Mouse (Mus musculus): ENCODE results near the gene Cox18. TPM values are rescaled to one million over a fixed set of nuclear protein-coding genes. Genes with fewer than 3 reads are reported as not detected.

Gene Cox18
- polyA plus RNA-seq, 1 experiment: 31.1 TPM

DNA sequence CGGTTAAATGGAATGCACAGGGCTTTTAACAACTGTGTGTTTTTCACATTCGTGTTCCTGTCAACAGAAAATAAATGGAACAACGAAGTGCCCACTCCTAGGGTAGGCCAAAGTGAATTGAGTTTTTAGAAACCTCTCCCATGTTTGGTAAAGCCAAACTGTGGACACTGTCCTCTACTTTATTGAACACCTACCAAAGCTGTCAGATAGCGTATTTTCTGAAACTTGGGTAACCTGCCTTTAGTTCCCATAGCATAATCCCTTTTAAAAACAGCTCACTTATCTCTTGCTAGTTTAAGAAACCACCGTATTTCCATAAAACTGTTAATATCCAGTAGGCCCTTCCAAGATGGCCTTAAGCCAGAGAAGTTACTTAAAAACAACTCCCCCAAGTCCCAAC is 929 bp upstream of the Cox18 start:
- Histone ChIP-seq H3K79me3 (ENCODE audit: low read depth) (peaks cover 10% of the 10 kb centered on the region), H3K79me2 (ENCODE audit: control insufficient read depth, insufficient read depth) (peaks cover 31% of the 10 kb centered on the region), H3ac (ENCODE audit: control insufficient read depth, insufficient read length, low read depth) (no peak overlapping the region), H3K36me3 (ENCODE audit: control insufficient read depth, insufficient read depth) (peaks cover 43% of the 10 kb centered on the region), H3K4me3 (ENCODE audit: insufficient read depth, poor library complexity, severe bottlenecking) (no peak overlapping the region), H3K27me3 (ENCODE audit: control insufficient read depth, insufficient read depth, insufficient read length) (no peaks in the 10 kb centered on the region)
- TF ChIP-seq CTCF (IDR thresholded peaks at IDR 0.05; ENCODE audit: control insufficient read depth, insufficient read depth, insufficient read length) (no peak), MAX (IDR thresholded peaks at IDR 0.05) (no peak), CEBPB (IDR thresholded peaks at IDR 0.05; ENCODE audit: low read depth) (no peak), MYOG (IDR thresholded peaks at IDR 0.05; ENCODE audit: control insufficient read depth, extremely low read depth, insufficient read length) (no peak), FOSL1 (IDR thresholded peaks at IDR 0.05; ENCODE audit: insufficient read depth, low read length, poor library complexity, severe bottlenecking) (no peak), MYOD1 (IDR thresholded peaks at IDR 0.05; ENCODE audit: control insufficient read depth, insufficient read length, low read depth) (no peak), USF1 (IDR thresholded peaks at IDR 0.05; ENCODE audit: low read depth) (no peak)

DNA sequence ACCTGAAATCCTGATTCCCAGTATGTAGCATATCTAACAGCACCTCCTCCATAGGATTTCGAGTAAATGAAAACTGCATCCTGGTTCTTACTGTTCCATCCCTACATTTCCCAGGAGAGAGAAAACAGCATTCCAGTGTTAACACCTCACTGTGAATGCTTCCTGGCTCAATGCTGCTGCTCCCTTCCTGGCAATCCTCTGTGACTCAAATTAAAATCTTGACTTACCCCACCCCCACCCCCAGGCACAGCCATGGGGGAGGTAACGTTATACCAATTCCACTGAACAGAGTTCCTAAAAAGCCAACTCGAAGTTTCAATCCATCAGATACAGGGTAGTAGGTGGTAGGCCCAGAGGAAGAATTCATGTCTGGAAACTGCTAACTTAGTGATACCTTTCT is 864 bp downstream of the Cox18 start:
- H3K36me3 ChIP-seq (ENCODE audit: control insufficient read depth, insufficient read depth): peaks cover 41% of the 10 kb centered on the region

DNA sequence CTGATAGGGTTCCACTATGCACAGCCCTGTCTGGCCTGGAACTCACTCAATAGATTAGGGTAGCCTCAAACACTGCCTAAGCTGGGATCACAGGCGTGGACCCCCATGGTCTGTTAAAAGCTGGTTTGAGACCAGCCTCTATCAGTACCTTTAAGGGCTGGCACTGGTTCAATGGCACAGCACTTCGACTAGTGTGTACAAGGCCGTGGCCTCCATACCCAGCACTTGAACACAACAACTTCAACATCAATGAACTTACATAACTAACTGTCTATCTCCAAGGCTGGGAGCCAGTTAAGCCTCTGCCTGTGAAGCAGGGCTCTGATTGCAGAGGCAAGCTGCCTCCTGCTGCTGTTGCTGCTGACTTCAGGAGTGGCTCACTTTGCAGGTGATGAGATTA is 6.0 kb downstream of the Cox18 start:
- Histone ChIP-seq H3K36me3 (ENCODE audit: control insufficient read depth, insufficient read depth) (peaks cover 38% of the 10 kb centered on the region), H3K27me3 (ENCODE audit: control insufficient read depth, insufficient read depth, insufficient read length) (no peaks in the 10 kb centered on the region), H3ac (ENCODE audit: control insufficient read depth, insufficient read length, low read depth) (no peak overlapping the region), H3K79me3 (ENCODE audit: low read depth) (peaks cover 6% of the 10 kb centered on the region), H3K4me3 (ENCODE audit: insufficient read depth, poor library complexity, severe bottlenecking) (no peak overlapping the region), H3K79me2 (ENCODE audit: control insufficient read depth, insufficient read depth) (peaks cover 22% of the 10 kb centered on the region)
- TF ChIP-seq CEBPB (IDR thresholded peaks at IDR 0.05; ENCODE audit: low read depth) (no peak), CTCF (IDR thresholded peaks at IDR 0.05; ENCODE audit: control insufficient read depth, insufficient read depth, insufficient read length) (no peak), USF1 (IDR thresholded peaks at IDR 0.05; ENCODE audit: low read depth) (no peak), MAX (IDR thresholded peaks at IDR 0.05) (no peak), FOSL1 (IDR thresholded peaks at IDR 0.05; ENCODE audit: insufficient read depth, low read length, poor library complexity, severe bottlenecking) (no peak), MYOG (IDR thresholded peaks at IDR 0.05; ENCODE audit: control insufficient read depth, extremely low read depth, insufficient read length) (no peak), MYOD1 (IDR thresholded peaks at IDR 0.05; ENCODE audit: control insufficient read depth, insufficient read length, low read depth) (no peak)

More for the DNA sequence above, 864 bp downstream of the Cox18 start:
- TF ChIP-seq CEBPB (IDR thresholded peaks at IDR 0.05; ENCODE audit: low read depth) (no peak), MYOG (IDR thresholded peaks at IDR 0.05; ENCODE audit: control insufficient read depth, extremely low read depth, insufficient read length) (no peak), USF1 (IDR thresholded peaks at IDR 0.05; ENCODE audit: low read depth) (no peak), MAX (IDR thresholded peaks at IDR 0.05) (no peak), CTCF (IDR thresholded peaks at IDR 0.05; ENCODE audit: control insufficient read depth, insufficient read depth, insufficient read length) (no peak), FOSL1 (IDR thresholded peaks at IDR 0.05; ENCODE audit: insufficient read depth, low read length, poor library complexity, severe bottlenecking) (no peak), MYOD1 (IDR thresholded peaks at IDR 0.05; ENCODE audit: control insufficient read depth, insufficient read length, low read depth) (no peak)
- Histone ChIP-seq H3K79me2 (ENCODE audit: control insufficient read depth, insufficient read depth) (peaks cover 31% of the 10 kb centered on the region), H3K27me3 (ENCODE audit: control insufficient read depth, insufficient read depth, insufficient read length) (no peaks in the 10 kb centered on the region), H3K4me3 (ENCODE audit: insufficient read depth, poor library complexity, severe bottlenecking) (peak overlapping the region; percentile 55), H3K79me3 (ENCODE audit: low read depth) (peaks cover 10% of the 10 kb centered on the region), H3ac (ENCODE audit: control insufficient read depth, insufficient read length, low read depth) (no peak overlapping the region)

DNA sequence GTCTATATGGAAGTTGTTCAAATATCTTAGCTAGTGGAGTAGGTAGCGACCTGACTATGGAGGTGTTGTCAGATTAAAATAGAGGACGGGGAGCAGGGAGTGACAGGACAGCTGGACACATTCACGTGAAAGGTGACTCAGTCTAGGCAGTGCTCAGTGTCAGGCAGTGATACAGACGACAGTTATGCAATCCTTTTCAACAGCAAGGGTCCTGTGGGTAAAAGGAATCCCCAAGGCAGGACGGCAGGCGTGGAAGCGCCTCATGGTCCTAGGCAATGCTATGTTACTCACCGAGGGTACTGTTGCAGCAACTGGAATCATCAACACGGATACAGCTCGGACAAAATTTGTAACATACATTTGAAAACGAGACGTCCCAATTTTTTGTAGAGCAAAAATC is 6.6 kb downstream of the Cox18 start:
- Histone ChIP-seq H3ac (ENCODE audit: control insufficient read depth, insufficient read length, low read depth) (no peak overlapping the region), H3K79me3 (ENCODE audit: low read depth) (peaks cover 1% of the 10 kb centered on the region), H3K36me3 (ENCODE audit: control insufficient read depth, insufficient read depth) (peaks cover 38% of the 10 kb centered on the region), H3K79me2 (ENCODE audit: control insufficient read depth, insufficient read depth) (peaks cover 16% of the 10 kb centered on the region), H3K27me3 (ENCODE audit: control insufficient read depth, insufficient read depth, insufficient read length) (no peaks in the 10 kb centered on the region), H3K4me3 (ENCODE audit: insufficient read depth, poor library complexity, severe bottlenecking) (no peak overlapping the region)
- TF ChIP-seq USF1 (IDR thresholded peaks at IDR 0.05; ENCODE audit: low read depth): no peak
- TF ChIP-seq MYOD1 (IDR thresholded peaks at IDR 0.05; ENCODE audit: control insufficient read depth, insufficient read length, low read depth): peak; percentile 8

DNA sequence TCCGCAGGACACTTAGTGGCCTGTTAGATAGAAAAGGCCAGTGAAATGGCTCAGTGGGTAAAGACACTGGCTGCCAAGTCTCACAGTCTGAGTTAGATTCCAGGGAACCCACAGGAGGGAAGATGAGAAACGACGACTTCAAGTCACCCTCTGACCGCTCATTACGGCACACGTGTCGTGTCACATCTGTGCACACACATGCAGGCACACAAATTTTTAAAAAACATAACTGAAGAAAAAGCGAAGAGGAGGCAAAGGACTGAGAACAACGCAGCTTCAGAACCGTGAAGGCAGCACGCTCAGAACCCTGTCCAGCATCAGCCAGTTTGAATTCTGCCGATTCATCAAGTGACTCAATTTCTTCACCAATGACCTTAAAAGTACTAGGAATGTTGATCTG is 10.4 kb downstream of the Cox18 start:
- H3K4me3 ChIP-seq (ENCODE audit: insufficient read depth, poor library complexity, severe bottlenecking): no peak overlapping the region
- no peaks in the 10 kb centered on the region for H3K79me3 ChIP-seq (ENCODE audit: low read depth)
- no peaks in the 10 kb centered on the region for H3K27me3 ChIP-seq (ENCODE audit: control insufficient read depth, insufficient read depth, insufficient read length)
- TF ChIP-seq MYOG (IDR thresholded peaks at IDR 0.05; ENCODE audit: control insufficient read depth, extremely low read depth, insufficient read length) (no peak), MYOD1 (IDR thresholded peaks at IDR 0.05; ENCODE audit: control insufficient read depth, insufficient read length, low read depth) (no peak), USF1 (IDR thresholded peaks at IDR 0.05; ENCODE audit: low read depth) (no peak), CEBPB (IDR thresholded peaks at IDR 0.05; ENCODE audit: low read depth) (no peak), CTCF (IDR thresholded peaks at IDR 0.05; ENCODE audit: control insufficient read depth, insufficient read depth, insufficient read length) (no peak), FOSL1 (IDR thresholded peaks at IDR 0.05; ENCODE audit: insufficient read depth, low read length, poor library complexity, severe bottlenecking) (no peak), MAX (IDR thresholded peaks at IDR 0.05) (no peak)
- no peak overlapping the region for H3ac ChIP-seq (ENCODE audit: control insufficient read depth, insufficient read length, low read depth)
- no peaks in the 10 kb centered on the region for H3K79me2 ChIP-seq (ENCODE audit: control insufficient read depth, insufficient read depth)
- H3K36me3 ChIP-seq (ENCODE audit: control insufficient read depth, insufficient read depth): peaks cover 16% of the 10 kb centered on the region

DNA sequence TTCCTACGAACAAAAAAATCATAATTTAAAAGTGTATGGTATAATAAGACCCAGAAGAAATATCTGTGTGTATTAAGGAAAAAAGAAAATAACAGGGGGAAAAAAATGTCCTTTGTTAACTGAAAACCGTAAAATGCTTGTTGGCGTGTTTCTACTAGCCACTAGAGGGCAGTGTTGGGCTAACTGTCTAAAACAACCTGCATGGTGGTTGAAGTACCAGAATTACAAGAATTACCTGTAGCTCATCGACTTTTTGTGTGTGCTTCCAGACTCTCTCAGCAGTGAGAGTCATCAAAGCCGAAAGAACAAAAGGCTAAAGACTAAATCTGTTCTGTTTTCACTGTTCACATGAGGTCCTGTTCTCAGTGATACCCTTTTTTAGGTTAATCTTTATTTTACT is 20.6 kb downstream of the Cox18 start:
- H3ac ChIP-seq (ENCODE audit: control insufficient read depth, insufficient read length, low read depth): no peak overlapping the region
- TF ChIP-seq MYOD1 (IDR thresholded peaks at IDR 0.05; ENCODE audit: control insufficient read depth, insufficient read length, low read depth) (no peak), CTCF (IDR thresholded peaks at IDR 0.05; ENCODE audit: control insufficient read depth, insufficient read depth, insufficient read length) (no peak), FOSL1 (IDR thresholded peaks at IDR 0.05; ENCODE audit: insufficient read depth, low read length, poor library complexity, severe bottlenecking) (no peak), USF1 (IDR thresholded peaks at IDR 0.05; ENCODE audit: low read depth) (no peak), CEBPB (IDR thresholded peaks at IDR 0.05; ENCODE audit: low read depth) (no peak), MAX (IDR thresholded peaks at IDR 0.05) (no peak)

More for the DNA sequence above, 20.6 kb downstream of the Cox18 start:
- no peaks in the 10 kb centered on the region for H3K36me3 ChIP-seq (ENCODE audit: control insufficient read depth, insufficient read depth)
- no peaks in the 10 kb centered on the region for H3K79me3 ChIP-seq (ENCODE audit: low read depth)
- H3K27me3 ChIP-seq (ENCODE audit: control insufficient read depth, insufficient read depth, insufficient read length): peaks cover 4% of the 10 kb centered on the region
- H3K4me3 ChIP-seq (ENCODE audit: insufficient read depth, poor library complexity, severe bottlenecking): no peak overlapping the region
- no peaks in the 10 kb centered on the region for H3K79me2 ChIP-seq (ENCODE audit: control insufficient read depth, insufficient read depth)
